In the genomic region with DNA sequence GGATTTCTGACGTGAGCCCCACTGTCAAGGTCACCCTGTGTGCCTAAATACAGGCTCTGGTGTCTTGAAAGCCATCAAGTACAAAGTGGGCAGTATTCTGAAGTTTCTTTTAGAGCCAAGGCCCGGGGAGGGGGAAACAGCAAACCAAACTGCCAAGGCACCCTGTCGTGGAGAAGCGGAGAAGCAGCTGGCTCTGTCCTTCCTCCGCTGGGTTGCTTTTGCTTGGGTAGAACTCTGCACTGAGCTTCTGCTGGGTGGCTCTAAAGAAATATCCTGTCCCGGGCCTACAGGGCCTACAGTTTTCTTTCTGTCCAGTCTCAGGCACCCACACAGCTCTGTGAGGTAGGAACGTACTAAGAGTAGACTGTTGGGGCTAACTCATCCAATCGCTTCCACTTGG, we compare ENCODE assay signal across 8 mouse cellular contexts. TPM values are rescaled to one million over a fixed set of nuclear protein-coding genes. Genes with fewer than 3 reads are reported as not detected.
DNase-seq lines count a peak whose midpoint lies in the region; ATAC-seq lines count a peak whose summit lies in the region.

No protein-coding gene starts in this region.

- H3K4me2 ChIP-seq in kidney, embryonic 16.5 days (replicated peaks; ENCODE audit: low read depth, low read length): peak overlapping the region; percentile 59; the same call in 1 of the 2 replicates
- no peak overlapping the region for H3K4me2 ChIP-seq in hindbrain, embryonic 16.5 days (ENCODE audit: low read length)
- H3K4me2 ChIP-seq in neural tube, embryonic 15.5 days: no peak overlapping the region

- H3K36me3 ChIP-seq in kidney, embryonic 16.5 days (ENCODE audit: insufficient read depth, low read length): peaks cover 12% of the 10 kb centered on the region
- H3K36me3 ChIP-seq in hindbrain, embryonic 16.5 days (ENCODE audit: control insufficient read depth, insufficient read depth, low read length): peaks cover 8% of the 10 kb centered on the region
- peaks cover 18% of the 10 kb centered on the region for H3K36me3 ChIP-seq in neural tube, embryonic 15.5 days

- 77% methylated on average over 8 of the region's 8 CpGs for WGBS in kidney, embryonic 16.5 days
- WGBS in hindbrain, embryonic 16.5 days: 68% methylated on average over 8 of the region's 8 CpGs
- 79% methylated on average over 8 of the region's 8 CpGs for WGBS in neural tube, embryonic 15.5 days

- peaks cover 24% of the 10 kb centered on the region for H3K4me1 ChIP-seq in kidney, embryonic 16.5 days (ENCODE audit: insufficient read depth, low read length)
- no peaks in the 10 kb centered on the region; the same call in 1 of the 2 replicates for H3K4me1 ChIP-seq in brown adipose tissue, adult 24 weeks (ENCODE audit: control insufficient read depth, insufficient read depth, insufficient read length, low read length)
- peaks cover 5% of the 10 kb centered on the region for H3K4me1 ChIP-seq in hindbrain, embryonic 16.5 days (ENCODE audit: control insufficient read depth, insufficient read depth, low read depth, low read length)
- peaks cover 9% of the 10 kb centered on the region for H3K4me1 ChIP-seq in neural tube, embryonic 15.5 days

- DNase-seq in kidney, postnatal 14 days: no peak
- DNase-seq in spleen, postnatal 4 days (ENCODE audit: low spot score in 2 of 2): no peak
- no peak for DNase-seq in c-Kit-positive CD71-positive TER-119-positive erythroid progenitor cells, embryonic 14.5 days (ENCODE audit: low spot score)

- no peak overlapping the region for H3K4me3 ChIP-seq in kidney, embryonic 16.5 days (ENCODE audit: low read length)
- 0 out of 2 replicates have a peak overlapping the region, but pooled peaks have one; percentile 20 for H3K4me3 ChIP-seq in brown adipose tissue, adult 24 weeks (ENCODE audit: insufficient read depth, low read depth, low read length)
- H3K4me3 ChIP-seq in hindbrain, embryonic 16.5 days (ENCODE audit: low read length): no peak overlapping the region
- H3K4me3 ChIP-seq in neural tube, embryonic 15.5 days (replicated peaks): no peak overlapping the region

- peak overlapping the region; percentile 69 for H3K9ac ChIP-seq in kidney, embryonic 16.5 days (replicated peaks; ENCODE audit: low read length)
- peak overlapping the region; percentile 61 for H3K9ac ChIP-seq in hindbrain, embryonic 16.5 days (ENCODE audit: low read depth, low read length)
- H3K9ac ChIP-seq in neural tube, embryonic 15.5 days (replicated peaks): no peak overlapping the region; the same call in 1 of the 2 replicates

- peak overlapping the region; percentile 74 for H3K27ac ChIP-seq in kidney, embryonic 16.5 days (ENCODE audit: low read length)
- H3K27ac ChIP-seq in brown adipose tissue, adult 24 weeks (replicated peaks; ENCODE audit: low read depth, low read length): peak overlapping the region; percentile 71
- peak overlapping the region; percentile 59; the same call in 1 of the 2 replicates for H3K27ac ChIP-seq in hindbrain, embryonic 16.5 days (ENCODE audit: low read depth, low read length)
- peak overlapping the region; percentile 64 for H3K27ac ChIP-seq in neural tube, embryonic 15.5 days (replicated peaks)

- H3K27me3 ChIP-seq in kidney, embryonic 16.5 days (ENCODE audit: insufficient read depth, low read length): no peaks in the 10 kb centered on the region
- H3K27me3 ChIP-seq in hindbrain, embryonic 16.5 days (replicated peaks; ENCODE audit: control insufficient read depth, insufficient read depth, low read length): no peaks in the 10 kb centered on the region
- no peaks in the 10 kb centered on the region for H3K27me3 ChIP-seq in neural tube, embryonic 15.5 days (replicated peaks)

- ATAC-seq in kidney, embryonic 16.5 days (ENCODE audit: low FRiP score, low TSS enrichment): no peak
- no peak for ATAC-seq in hindbrain, embryonic 16.5 days
- no peak for ATAC-seq in neural tube, embryonic 15.5 days (ENCODE audit: low FRiP score)
- ATAC-seq in erythroblast, adult 5-6 weeks (replicated peaks; ENCODE audit: low FRiP score, poor library complexity, severe bottlenecking): no peak

- H3K9me3 ChIP-seq in kidney, embryonic 16.5 days (ENCODE audit: low read length): no peaks in the 10 kb centered on the region
- no peaks in the 10 kb centered on the region for H3K9me3 ChIP-seq in hindbrain, embryonic 16.5 days (ENCODE audit: control insufficient read depth, low read length)
- H3K9me3 ChIP-seq in neural tube, embryonic 15.5 days (replicated peaks): no peaks in the 10 kb centered on the region

RNA-seq across cellular contexts. Expression of a gene that starts 0.5 kb away (rescaled TPM):
- 7.2 and 7.4 TPM in 2 replicates for polyA plus RNA-seq in kidney, embryonic 16.5 days (2015; fragmentation: Nextera tagmentation; extraction: Ambion mirVana)
- polyA plus RNA-seq in brown adipose tissue, adult 24 weeks (2012; ENCODE audit: insufficient read depth, insufficient read length, missing spikeins): 0.71 and 2.1 TPM in 2 replicates
- 5.8 and 7.0 TPM in 2 replicates for polyA plus RNA-seq in hindbrain, embryonic 16.5 days (2015; fragmentation: Nextera tagmentation; extraction: Ambion mirVana)
- polyA plus RNA-seq in neural tube, embryonic 15.5 days (2015; fragmentation: Nextera tagmentation; extraction: Ambion mirVana): 8.6 and 24.0 TPM in 2 replicates
- total RNA-seq in erythroblast, adult 5-6 weeks (2015; ENCODE audit: low replicate concordance): 7.5 and 12.9 TPM in 2 replicates
- 21.9 and 28.0 TPM in 2 replicates for total RNA-seq in erythroblast, adult 5-6 weeks (2017; ENCODE audit: low replicate concordance)

RNA-seq across cellular contexts. Expression of a gene that starts 25.4 kb away (rescaled TPM):
- polyA plus RNA-seq in kidney, embryonic 16.5 days (2015; fragmentation: Nextera tagmentation; extraction: Ambion mirVana): 2.1 and 2.2 TPM in 2 replicates
- polyA plus RNA-seq in brown adipose tissue, adult 24 weeks (2012; ENCODE audit: insufficient read depth, insufficient read length, missing spikeins): 14.2 and 15.2 TPM in 2 replicates
- 1.1 TPM in 2 replicates for polyA plus RNA-seq in hindbrain, embryonic 16.5 days (2015; fragmentation: Nextera tagmentation; extraction: Ambion mirVana)
- 1.3 and 1.7 TPM in 2 replicates for polyA plus RNA-seq in neural tube, embryonic 15.5 days (2015; fragmentation: Nextera tagmentation; extraction: Ambion mirVana)
- 0.21 and 0.77 TPM in 2 replicates for total RNA-seq in erythroblast, adult 5-6 weeks (2015; ENCODE audit: low replicate concordance)
- total RNA-seq in erythroblast, adult 5-6 weeks (2017; ENCODE audit: low replicate concordance): 0.94 TPM in 1 of 2 replicates, not detected in the other

RNA-seq across cellular contexts. Expression of a gene that starts 30.2 kb away (rescaled TPM):
- 38.2 and 40.4 TPM in 2 replicates for polyA plus RNA-seq in kidney, embryonic 16.5 days (2015; fragmentation: Nextera tagmentation; extraction: Ambion mirVana)
- 6.1 and 12.0 TPM in 2 replicates for polyA plus RNA-seq in brown adipose tissue, adult 24 weeks (2012; ENCODE audit: insufficient read depth, insufficient read length, missing spikeins)
- polyA plus RNA-seq in hindbrain, embryonic 16.5 days (2015; fragmentation: Nextera tagmentation; extraction: Ambion mirVana): 43.0 and 44.6 TPM in 2 replicates
- 41.5 and 43.8 TPM in 2 replicates for polyA plus RNA-seq in neural tube, embryonic 15.5 days (2015; fragmentation: Nextera tagmentation; extraction: Ambion mirVana)
- total RNA-seq in erythroblast, adult 5-6 weeks (2015; ENCODE audit: low replicate concordance): 1.5 and 2.3 TPM in 2 replicates
- total RNA-seq in erythroblast, adult 5-6 weeks (2017; ENCODE audit: low replicate concordance): 2.1 and 2.5 TPM in 2 replicates
